Mouse (Mus musculus) retina, adult 2 months (tissue): ENCODE measurements around the gene Hsd17b11.
"Not testable (repeated sequence)": the region's sequence is repeated elsewhere in the genome, so short reads cannot be mapped to it uniquely, and the experiment has no call there.

ENCODE experiments used
- DNase-seq: peaks from one replicate; pipeline ENCODE4 v3.0.0-alpha.2; 2012; ENCODE audit warnings: low read depth, low spot score

Gene Hsd17b11

GRCm38 (mm10) chr5:104035824-104036223 lies 14.1 kb upstream of the Hsd17b11 start:
- no peak for DNase-seq

- no peak for DNase-seq
Measured at GRCm38 (mm10) chr5:104035066-104035465, 13.3 kb upstream of the Hsd17b11 start.

- DNase-seq: no peak
Measured at GRCm38 (mm10) chr5:104032434-104033097, 10.8 kb upstream of the Hsd17b11 start.

- no peak for DNase-seq
Measured at GRCm38 (mm10) chr5:104025245-104025854, 3.6 kb upstream of the Hsd17b11 start.

- DNase-seq: no peak
Measured at GRCm38 (mm10) chr5:104024762-104025161, 3.0 kb upstream of the Hsd17b11 start.

GRCm38 (mm10) chr5:104024193-104024592 lies 2.5 kb upstream of the Hsd17b11 start:
- not testable (repeated sequence) for DNase-seq

GRCm38 (mm10) chr5:104023289-104024020 lies 1.7 kb upstream of the Hsd17b11 start:
- DNase-seq: no peak

GRCm38 (mm10) chr5:104022558-104022957 lies 839 bp upstream of the Hsd17b11 start:
- DNase-seq: no peak

GRCm38 (mm10) chr5:104011419-104011818 lies 10.3 kb downstream of the Hsd17b11 start:
- DNase-seq: no peak

- DNase-seq: no peak
Measured at GRCm38 (mm10) chr5:104010261-104010660, 11.5 kb downstream of the Hsd17b11 start.

- DNase-seq: no peak
Measured at GRCm38 (mm10) chr5:104009421-104009820, 12.3 kb downstream of the Hsd17b11 start.

GRCm38 (mm10) chr5:104007801-104008200 lies 13.9 kb downstream of the Hsd17b11 start:
- DNase-seq: no peak

- DNase-seq: no peak
Measured at GRCm38 (mm10) chr5:104006811-104007210, 14.9 kb downstream of the Hsd17b11 start.

- DNase-seq: no peak
Measured at GRCm38 (mm10) chr5:104003955-104004354, 17.8 kb downstream of the Hsd17b11 start.

- DNase-seq: no peak
Measured at GRCm38 (mm10) chr5:104003256-104003931, 18.3 kb downstream of the Hsd17b11 start.

GRCm38 (mm10) chr5:104002549-104003255 lies 19.0 kb downstream of the Hsd17b11 start:
- DNase-seq: no peak

- peak; percentile 46 for DNase-seq
Measured at GRCm38 (mm10) chr5:103999738-104000137, 22.0 kb downstream of the Hsd17b11 start.

GRCm38 (mm10) chr5:103998739-103999138 lies 23.0 kb downstream of the Hsd17b11 start:
- DNase-seq: no peak

GRCm38 (mm10) chr5:103995181-103995580 lies 26.5 kb downstream of the Hsd17b11 start:
- DNase-seq: no peak

GRCm38 (mm10) chr5:103994669-103995068 lies 27.1 kb downstream of the Hsd17b11 start:
- DNase-seq: no peak

- DNase-seq: no peak
Measured at GRCm38 (mm10) chr5:103993601-103994000, 28.1 kb downstream of the Hsd17b11 start.
